Mouse (Mus musculus) kidney, adult 2 months (tissue): ENCODE measurements around the gene Slc7a4.

Source experiments
- CTCF ChIP-seq: fragments of 200-500 bp; conservative IDR thresholded peaks from 2 replicates; pipeline ENCODE4 v1.5.1; 2011; ENCODE audit warnings: low read depth, mild to moderate bottlenecking, control low read depth, low read length, moderate library complexity, mixed read lengths; ENCODE audit not compliant: insufficient read depth, insufficient read length
- POLR2A ChIP-seq: fragments of 200-500 bp; IDR thresholded peaks from one replicate; pipeline ENCODE4 v1.6.1; 2011; ENCODE audit warnings: low read depth, low read length, control low read depth

GRCm38 (mm10) chr16:17616212-17616611 lies 33.2 kb upstream of the Slc7a4 start:
- no peak for TF ChIP-seq CTCF
- no peak for TF ChIP-seq POLR2A
